Mouse (Mus musculus): ENCODE results near the gene Nab1. TPM values are rescaled to one million over a fixed set of nuclear protein-coding genes. Genes with fewer than 3 reads are reported as not detected.
A peak's percentile ranks its signal among the peaks of the same experiment; 100 is the strongest.

The Nab1 gene
- total and polyA plus RNA-seq, 3 experiments = 26.7 to 40.3 TPM; not detected in 1

DNA sequence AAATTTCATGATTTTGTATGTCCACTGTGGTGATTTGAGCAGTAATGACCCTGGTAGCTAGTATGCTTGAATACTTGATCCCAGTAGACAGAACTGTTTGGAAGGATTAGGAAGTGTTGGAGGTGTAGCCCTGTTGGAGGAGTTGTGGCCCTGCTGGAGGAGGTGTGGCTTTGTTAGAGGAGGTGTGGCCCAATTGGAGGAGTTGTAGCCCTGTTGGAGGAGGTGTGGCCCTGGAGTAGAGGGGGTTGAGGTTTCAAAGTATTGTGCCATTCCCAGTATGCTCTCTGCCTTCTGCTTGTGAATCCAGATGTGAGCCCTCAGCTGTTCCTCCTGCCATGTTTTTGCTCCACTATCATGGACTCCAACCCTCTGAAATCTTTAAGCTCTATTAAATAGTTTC is 29.5 kb upstream of the Nab1 start:
- Histone ChIP-seq H3K9ac (ENCODE audit: control insufficient read depth, low read depth, low read length, poor library complexity, severe bottlenecking) (no peak overlapping the region), H3K9me3 (replicated peaks; ENCODE audit: insufficient read depth, low read length) (no peaks in the 10 kb centered on the region), H3K79me2 (ENCODE audit: control insufficient read depth, insufficient read depth, low read length, poor library complexity) (no peaks in the 10 kb centered on the region), H3K4me3 (ENCODE audit: control insufficient read depth in 1 of 2, insufficient read depth in 1 of 2, low read depth in 2 of 2, low read length in 2 of 2) (no peak overlapping the region), H3K27ac (ENCODE audit: control insufficient read depth, low read depth, low read length) (no peak overlapping the region), H3K36me3 (ENCODE audit: control insufficient read depth in 1 of 2, insufficient read depth in 2 of 2, low read length in 2 of 2) (no peaks in the 10 kb centered on the region), H3K27me3 (ENCODE audit: control insufficient read depth in 1 of 2, insufficient read depth in 2 of 2, low read length in 2 of 2) (peaks cover 0 to 5% of the 10 kb centered on the region in 2 experiments; a peak in 2 of 4 replicates), H3K4me1 (ENCODE audit: control insufficient read depth in 1 of 2, insufficient read depth in 2 of 2, low read length in 2 of 2) (no peaks in the 10 kb centered on the region; a peak in 1 of 4 replicates)
- no peak for TF ChIP-seq ELF1 (IDR thresholded peaks at IDR 0.05; ENCODE audit: low read depth, low read length)
- peak; percentile 16 for DNase-seq (ENCODE audit: low read depth, low spot score)

DNA sequence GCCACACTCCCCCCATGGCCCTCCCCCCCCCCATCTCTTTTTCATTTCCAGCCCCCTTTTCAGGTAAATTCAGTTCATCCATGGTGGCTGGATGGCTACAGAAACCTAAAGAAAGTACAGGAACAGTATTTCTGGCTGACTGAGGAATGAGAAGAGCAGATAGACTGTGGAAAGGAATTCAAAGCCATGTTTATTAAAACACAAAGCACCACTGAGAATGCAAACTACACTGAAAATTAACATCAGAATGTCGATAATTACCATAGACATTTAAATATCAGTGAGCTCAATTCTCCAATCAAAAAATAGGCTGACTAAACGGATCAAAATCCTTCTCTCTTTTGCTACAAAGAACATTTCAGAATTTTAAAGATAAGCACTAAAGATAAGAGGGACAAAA is 27.2 kb upstream of the Nab1 start:
- TF ChIP-seq GATA1 (IDR thresholded peaks at IDR 0.05; ENCODE audit: low read depth, low read length) (0 out of 2 replicates have a peak, but pooled peaks have one; percentile 18), TAL1 (IDR thresholded peaks at IDR 0.05; ENCODE audit: low read length) (no peak)
- H3K9ac ChIP-seq (ENCODE audit: control insufficient read depth, low read depth, low read length, poor library complexity, severe bottlenecking) = no peak overlapping the region
- no peak overlapping the region for H3K27ac ChIP-seq (ENCODE audit: control insufficient read depth, low read depth, low read length)

DNA sequence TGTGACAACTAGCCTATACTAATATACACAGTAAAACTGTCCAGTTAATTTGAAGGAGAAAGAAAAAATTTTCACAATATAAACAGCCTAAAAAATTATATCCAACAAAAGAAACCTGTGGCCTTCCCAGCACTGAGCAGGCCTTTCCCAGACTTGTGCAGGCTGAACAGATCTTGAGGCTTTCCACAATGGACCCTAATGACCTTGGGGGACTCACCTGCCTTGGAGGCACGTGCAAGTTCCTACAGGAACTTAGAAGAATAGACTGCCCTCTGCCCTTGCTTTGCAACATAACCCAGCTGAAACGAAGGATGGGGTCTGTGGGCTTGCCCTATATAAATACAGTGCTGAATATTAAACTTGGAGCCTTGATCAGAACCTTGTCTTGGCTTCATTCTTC is 26.8 kb upstream of the Nab1 start:
- no peaks in the 10 kb centered on the region; a peak in 2 of 4 replicates for H3K4me1 ChIP-seq (ENCODE audit: control insufficient read depth in 1 of 2, insufficient read depth in 2 of 2, low read length in 2 of 2)

More for the DNA sequence above, 27.2 kb upstream of the Nab1 start:
- no peaks in the 10 kb centered on the region for H3K79me2 ChIP-seq (ENCODE audit: control insufficient read depth, insufficient read depth, low read length, poor library complexity)
- no peaks in the 10 kb centered on the region for H3K36me3 ChIP-seq (ENCODE audit: control insufficient read depth in 1 of 2, insufficient read depth in 2 of 2, low read length in 2 of 2)
- H3K4me3 ChIP-seq (ENCODE audit: control insufficient read depth in 1 of 2, insufficient read depth in 1 of 2, low read depth in 2 of 2, low read length in 2 of 2) = no peak overlapping the region
- no peaks in the 10 kb centered on the region; a peak in 2 of 4 replicates for H3K4me1 ChIP-seq (ENCODE audit: control insufficient read depth in 1 of 2, insufficient read depth in 2 of 2, low read length in 2 of 2)
- no peaks in the 10 kb centered on the region for H3K9me3 ChIP-seq (replicated peaks; ENCODE audit: insufficient read depth, low read length)
- no peak for DNase-seq (ENCODE audit: low read depth, low spot score)
- peaks cover 0 to 5% of the 10 kb centered on the region in 2 experiments; a peak in 2 of 4 replicates for H3K27me3 ChIP-seq (ENCODE audit: control insufficient read depth in 1 of 2, insufficient read depth in 2 of 2, low read length in 2 of 2)

DNA sequence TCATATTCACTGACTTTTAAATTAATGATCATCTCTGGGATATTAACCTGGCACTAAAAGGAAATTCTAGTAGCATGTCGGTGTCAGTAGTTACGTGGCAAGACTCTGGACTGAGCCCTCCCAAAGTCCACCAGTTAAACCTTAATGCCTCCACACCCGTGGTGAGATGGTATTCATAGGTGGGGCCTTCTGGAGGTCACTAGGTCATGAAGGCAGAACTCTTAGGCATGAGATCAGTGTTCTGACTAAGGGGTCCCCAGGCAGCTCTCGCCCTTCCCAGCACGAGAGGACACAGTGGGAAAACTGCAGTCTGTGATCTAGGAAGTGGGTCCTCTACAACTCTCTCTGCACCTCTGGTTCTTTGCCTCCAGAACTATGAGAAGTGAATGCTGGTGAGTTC is 24.2 kb upstream of the Nab1 start:
- Histone ChIP-seq H3K9ac (ENCODE audit: control insufficient read depth, low read depth, low read length, poor library complexity, severe bottlenecking) (no peak overlapping the region), H3K79me2 (ENCODE audit: control insufficient read depth, insufficient read depth, low read length, poor library complexity) (no peaks in the 10 kb centered on the region), H3K4me3 (ENCODE audit: control insufficient read depth in 1 of 2, insufficient read depth in 1 of 2, low read depth in 2 of 2, low read length in 2 of 2) (no peak overlapping the region), H3K4me1 (ENCODE audit: control insufficient read depth in 1 of 2, insufficient read depth in 2 of 2, low read length in 2 of 2) (no peaks in the 10 kb centered on the region; a peak in 2 of 4 replicates), H3K36me3 (ENCODE audit: control insufficient read depth in 1 of 2, insufficient read depth in 2 of 2, low read length in 2 of 2) (no peaks in the 10 kb centered on the region), H3K27me3 (ENCODE audit: control insufficient read depth in 1 of 2, insufficient read depth in 2 of 2, low read length in 2 of 2) (peaks cover 0 to 3% of the 10 kb centered on the region in 2 experiments; a peak in 2 of 4 replicates), H3K27ac (ENCODE audit: control insufficient read depth, low read depth, low read length) (no peak overlapping the region), H3K9me3 (replicated peaks; ENCODE audit: insufficient read depth, low read length) (no peaks in the 10 kb centered on the region)
- TF ChIP-seq MXI1 (IDR thresholded peaks at IDR 0.05; ENCODE audit: low read depth, low read length) (no peak), NELFE (IDR thresholded peaks at IDR 0.05; ENCODE audit: low read depth, low read length) (no peak), TCF12 (IDR thresholded peaks at IDR 0.05; ENCODE audit: low read depth, low read length) (no peak), USF2 (IDR thresholded peaks at IDR 0.05; ENCODE audit: borderline replicate concordance in 1 of 2, insufficient read depth in 1 of 2, low read depth in 1 of 2, low read length in 2 of 2) (no peak), SIN3A (IDR thresholded peaks at IDR 0.05; ENCODE audit: low read length) (no peak)
- DNase-seq (ENCODE audit: low read depth, low spot score) = no peak

More for the DNA sequence above, 26.8 kb upstream of the Nab1 start:
- H3K4me3 ChIP-seq (ENCODE audit: control insufficient read depth in 1 of 2, insufficient read depth in 1 of 2, low read depth in 2 of 2, low read length in 2 of 2) = no peak overlapping the region
- H3K9ac ChIP-seq (ENCODE audit: control insufficient read depth, low read depth, low read length, poor library complexity, severe bottlenecking) = no peak overlapping the region
- DNase-seq (ENCODE audit: low read depth, low spot score) = no peak
- H3K36me3 ChIP-seq (ENCODE audit: control insufficient read depth in 1 of 2, insufficient read depth in 2 of 2, low read length in 2 of 2) = no peaks in the 10 kb centered on the region
- TF ChIP-seq RCOR1 (IDR thresholded peaks at IDR 0.05; ENCODE audit: low read depth, low read length) (no peak), MEF2A (IDR thresholded peaks at IDR 0.05; ENCODE audit: extremely low read depth, insufficient replicate concordance, low read depth, low read length, poor library complexity, severe bottlenecking) (no peak)
- peaks cover 0 to 5% of the 10 kb centered on the region in 2 experiments; a peak in 2 of 4 replicates for H3K27me3 ChIP-seq (ENCODE audit: control insufficient read depth in 1 of 2, insufficient read depth in 2 of 2, low read length in 2 of 2)
- H3K27ac ChIP-seq (ENCODE audit: control insufficient read depth, low read depth, low read length) = no peak overlapping the region
- no peaks in the 10 kb centered on the region for H3K79me2 ChIP-seq (ENCODE audit: control insufficient read depth, insufficient read depth, low read length, poor library complexity)
- H3K9me3 ChIP-seq (replicated peaks; ENCODE audit: insufficient read depth, low read length) = no peaks in the 10 kb centered on the region

Measured in MEL (cell line).